Mouse (Mus musculus) kidney, embryonic 16.5 days (tissue): ENCODE measurements around the gene Git1. TPM values are rescaled to one million over a fixed set of nuclear protein-coding genes. Genes with fewer than 3 reads are reported as not detected.

Source experiments
- ATAC-seq: fragments of 200-750 bp; cut with Nextera tagmentation; 2 replicates; pipeline ENCODE4 v1.8.0; 2017; ENCODE audit warnings: moderate TSS enrichment; ENCODE audit not compliant: low FRiP score, low TSS enrichment
- H3K27ac ChIP-seq: fragments of 300-500 bp; sonication (generic); 2 replicates; pipeline ENCODE4 v1.5.1; 2014; ENCODE audit warnings: low read length
- H3K27me3 ChIP-seq: fragments of 300-500 bp; sonication (generic); 2 replicates; pipeline ENCODE4 v1.6.1; 2014; ENCODE audit warnings: low read length, control low read depth, mixed read lengths; ENCODE audit not compliant: insufficient read depth
- H3K36me3 ChIP-seq: fragments of 300-500 bp; sonication (generic); 2 replicates; pipeline ENCODE4 v1.6.1; 2014; ENCODE audit warnings: low read length, control low read depth, mixed read lengths; ENCODE audit not compliant: insufficient read depth
- H3K4me1 ChIP-seq: fragments of 300-500 bp; sonication (generic); 2 replicates; pipeline ENCODE4 v1.6.1; 2014; ENCODE audit warnings: low read length, control low read depth, mixed read lengths; ENCODE audit not compliant: insufficient read depth
- H3K4me2 ChIP-seq: fragments of 300-500 bp; sonication (generic); replicated peaks from 2 replicates; pipeline ENCODE4 v1.6.1; 2014; ENCODE audit warnings: low read depth, low read length
- H3K4me3 ChIP-seq: fragments of 300-500 bp; sonication (generic); 2 replicates; pipeline ENCODE4 v1.5.1; 2014; ENCODE audit warnings: mild to moderate bottlenecking, low read length
- H3K9ac ChIP-seq: fragments of 300-500 bp; sonication (generic); replicated peaks from 2 replicates; pipeline ENCODE4 v1.6.1; 2014; ENCODE audit warnings: low read length
- H3K9me3 ChIP-seq: fragments of 300-500 bp; sonication (generic); 2 replicates; pipeline ENCODE4 v1.6.1; 2016; ENCODE audit warnings: low read length, control low read depth
- WGBS: fragments of 180-500 bp; shearing (Covaris S2); extraction: QIAGEN DNeasy Blood & Tissue Kit; methylation state at CpG from one replicate; pipeline ENCODE4 v1.1.7; 2014; 5-methylcytosine and 5-hydroxymethylcytosine counted together
- polyA plus RNA-seq: library from polyadenylated mRNA; unstranded; fragments of >200 nt; fragmentation: Nextera tagmentation; extraction: Ambion mirVana; gene quantifications from 2 replicates; pipeline ENCODE4 v1.2.1, GENCODE M21; 2015

The Git1 gene
- polyA plus RNA-seq, 1 experiment from 2014 or later = 9.7 TPM

DNA sequence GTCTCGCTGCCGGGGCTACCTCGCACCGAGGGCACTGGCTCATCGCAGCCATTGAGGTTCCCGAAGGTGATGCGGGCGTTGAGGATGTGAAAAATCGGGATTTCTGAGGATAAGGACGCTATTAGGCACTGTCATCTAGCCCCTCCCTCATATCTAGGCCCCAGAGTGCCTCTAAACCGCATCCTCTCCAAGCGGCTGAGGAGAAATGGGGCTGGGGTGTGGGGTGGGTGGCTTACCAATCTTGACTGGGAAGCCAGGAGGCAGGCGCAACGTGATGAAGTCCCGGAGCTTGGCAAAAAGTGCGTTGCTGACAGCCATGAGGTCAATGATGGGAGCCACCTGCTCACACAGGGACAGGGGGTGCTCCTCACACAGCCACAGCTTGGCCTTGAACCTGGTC lies 20.6 kb upstream of the Git1 start:
- Histone ChIP-seq H3K27ac (no peak overlapping the region), H3K36me3 (peaks cover 23% of the 10 kb centered on the region), H3K4me1 (peaks cover under 1% of the 10 kb centered on the region; the same call in 1 of the 2 replicates), H3K4me3 (no peak overlapping the region), H3K9ac (no peak overlapping the region), H3K4me2 (no peak overlapping the region), H3K27me3 (0 out of 2 replicates have a peak, but pooled peaks cover 8% of the 10 kb centered on the region), H3K9me3 (no peaks in the 10 kb centered on the region)
- WGBS = 83% methylated on average over 16 of the region's 16 CpGs
- ATAC-seq = no peak

DNA sequence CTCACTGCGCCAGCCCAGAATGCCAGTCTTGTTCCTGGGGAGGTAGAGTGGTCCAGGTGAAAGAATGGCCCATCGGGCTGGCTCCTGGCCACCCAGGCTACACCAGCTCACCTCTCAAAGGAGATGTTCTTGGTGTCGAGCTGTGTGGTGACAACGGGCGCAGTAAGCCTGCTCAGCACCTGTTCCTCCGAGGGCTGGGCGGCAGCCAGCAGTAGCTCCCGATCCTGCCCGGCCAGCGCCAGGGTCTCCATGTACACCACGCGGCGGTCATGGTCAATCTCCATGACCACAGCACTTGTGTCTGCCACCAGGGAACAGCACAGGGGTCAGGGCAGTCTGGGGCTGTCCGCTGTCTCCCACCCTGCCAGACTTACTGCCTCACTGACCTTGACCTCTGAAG lies 17.1 kb upstream of the Git1 start:
- Histone ChIP-seq H3K27me3 (no peaks in the 10 kb centered on the region), H3K9ac (no peak overlapping the region), H3K9me3 (no peaks in the 10 kb centered on the region), H3K4me1 (no peaks in the 10 kb centered on the region), H3K27ac (peak overlapping the region; percentile 41; the same call in 1 of the 2 replicates), H3K36me3 (peaks cover 18% of the 10 kb centered on the region), H3K4me2 (no peak overlapping the region), H3K4me3 (no peak overlapping the region)
- no peak for ATAC-seq
- WGBS = 88% methylated on average over 14 of the region's 14 CpGs

DNA sequence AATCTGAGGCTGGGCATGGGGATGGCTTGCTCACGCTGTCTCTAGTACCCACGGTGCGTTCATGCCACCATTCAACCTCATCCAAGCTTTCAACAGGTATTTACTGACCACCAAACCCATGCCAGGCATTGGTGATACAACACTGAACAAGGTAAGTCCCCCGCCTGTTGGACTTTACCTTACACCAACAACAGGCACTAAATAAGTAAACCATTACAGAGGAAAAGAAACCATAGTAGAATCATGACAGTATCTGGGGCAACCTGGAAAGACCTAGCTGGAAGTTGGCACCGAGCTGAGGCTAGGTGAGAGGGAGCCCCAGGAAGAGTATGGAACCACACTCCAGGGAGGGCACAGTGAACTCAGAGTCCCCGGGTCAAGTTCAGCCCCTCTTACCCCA lies 16.5 kb upstream of the Git1 start:
- H3K36me3 ChIP-seq = peaks cover 12% of the 10 kb centered on the region
- H3K27ac ChIP-seq = peak overlapping the region; percentile 41
- H3K9me3 ChIP-seq = no peaks in the 10 kb centered on the region
- no peak overlapping the region for H3K4me2 ChIP-seq
- no peak overlapping the region for H3K9ac ChIP-seq
- no peaks in the 10 kb centered on the region for H3K27me3 ChIP-seq
- H3K4me3 ChIP-seq = no peak overlapping the region
- no peaks in the 10 kb centered on the region for H3K4me1 ChIP-seq
- peak; percentile 65; the same call in 1 of the 2 replicates for ATAC-seq
- WGBS = 89% methylated on average over 6 of the region's 6 CpGs

DNA sequence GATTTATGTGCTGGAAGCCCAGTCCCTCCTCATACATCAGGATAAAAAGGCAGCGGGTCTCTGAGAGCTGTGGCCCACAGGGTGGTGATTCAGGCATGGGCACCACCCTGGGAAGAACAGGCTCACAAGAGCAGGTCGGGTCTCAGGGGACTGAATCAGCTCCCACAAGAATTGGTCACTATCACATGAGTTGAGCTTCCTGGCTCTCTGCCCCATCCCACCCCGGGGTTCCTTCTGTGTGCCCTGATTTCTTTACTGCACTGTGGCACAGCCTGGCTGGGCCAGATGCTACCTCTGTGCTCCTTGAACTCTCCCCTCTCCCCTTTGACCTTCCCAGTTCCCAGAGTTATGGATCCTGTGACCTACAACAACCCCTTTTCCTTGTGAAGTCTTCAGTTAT lies 10.3 kb upstream of the Git1 start:
- H3K4me3 ChIP-seq = no peak overlapping the region
- H3K27ac ChIP-seq = no peak overlapping the region
- H3K9me3 ChIP-seq = no peaks in the 10 kb centered on the region
- no peak overlapping the region for H3K4me2 ChIP-seq
- no peaks in the 10 kb centered on the region for H3K27me3 ChIP-seq
- WGBS = 59% methylated on average over 3 of the region's 3 CpGs
- peaks cover 17% of the 10 kb centered on the region for H3K4me1 ChIP-seq
- H3K9ac ChIP-seq = no peak overlapping the region
- no peaks in the 10 kb centered on the region for H3K36me3 ChIP-seq
- ATAC-seq = no peak

DNA sequence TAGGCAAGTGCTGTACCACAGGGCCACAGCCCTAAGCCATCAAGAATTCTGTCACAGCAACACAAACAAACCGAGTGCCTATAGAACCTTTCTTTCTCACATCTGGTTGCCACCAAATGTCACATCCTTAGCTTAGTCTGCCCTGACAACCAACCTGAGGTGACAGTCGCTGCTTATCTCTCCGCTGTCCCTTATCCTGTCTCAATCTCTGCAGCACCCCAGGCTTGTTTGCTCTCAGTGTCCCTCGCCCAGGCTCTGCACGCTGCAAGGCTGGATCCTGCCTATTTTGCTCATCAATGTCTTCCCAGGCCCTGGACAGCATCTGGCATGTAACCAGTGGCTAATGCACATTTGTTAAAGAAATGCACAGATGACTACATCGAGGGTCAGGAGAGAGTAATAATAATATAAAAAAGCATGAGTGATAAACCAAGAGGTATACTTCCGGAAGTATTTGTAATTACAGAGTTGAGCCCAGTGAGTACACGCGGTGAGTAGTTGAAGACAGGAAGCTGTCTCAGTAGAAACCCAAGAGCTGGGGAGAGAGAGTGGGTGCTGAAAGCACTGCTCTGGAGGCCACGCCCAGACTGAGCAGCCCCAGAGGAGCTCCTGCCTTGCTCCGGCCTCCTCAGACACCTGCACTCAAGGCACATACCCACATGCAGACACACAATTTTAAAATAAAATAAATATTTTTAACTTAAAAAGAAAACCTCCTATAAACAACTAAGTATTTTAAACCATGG lies 9.7 kb upstream of the Git1 start:
- no peak for ATAC-seq
- WGBS = 60% methylated on average over 11 of the region's 11 CpGs
- peaks cover 23% of the 10 kb centered on the region for H3K4me1 ChIP-seq
- H3K9me3 ChIP-seq = no peaks in the 10 kb centered on the region
- no peaks in the 10 kb centered on the region for H3K36me3 ChIP-seq
- no peaks in the 10 kb centered on the region for H3K27me3 ChIP-seq
- H3K4me2 ChIP-seq = no peak overlapping the region
- no peak overlapping the region for H3K4me3 ChIP-seq
- no peak overlapping the region for H3K27ac ChIP-seq
- no peak overlapping the region for H3K9ac ChIP-seq

DNA sequence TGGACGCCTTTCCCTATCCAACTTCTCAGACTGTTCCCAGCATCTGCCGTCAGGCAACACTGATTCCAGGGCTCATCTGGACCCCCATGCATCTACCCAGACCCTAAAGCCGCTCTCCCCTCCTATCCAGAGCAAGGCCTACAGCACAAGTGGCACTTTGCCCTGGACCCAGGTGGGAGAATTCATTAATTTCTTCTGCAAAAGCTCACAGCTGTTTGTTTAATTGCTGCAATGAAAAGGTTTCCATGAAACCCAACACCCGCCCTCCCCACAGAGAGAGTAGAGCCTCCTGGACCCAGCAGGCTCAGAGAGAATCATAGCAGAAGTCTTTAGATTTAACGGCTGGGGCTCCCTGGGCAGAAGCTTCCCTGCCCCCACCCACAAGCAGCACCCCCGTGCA lies 8.1 kb upstream of the Git1 start:
- no peak for ATAC-seq
- peaks cover 32% of the 10 kb centered on the region for H3K4me1 ChIP-seq
- 0 out of 2 replicates have a peak overlapping the region, but pooled peaks have one; percentile 27 for H3K9ac ChIP-seq
- no peaks in the 10 kb centered on the region for H3K9me3 ChIP-seq
- H3K4me3 ChIP-seq = no peak overlapping the region
- no peaks in the 10 kb centered on the region for H3K36me3 ChIP-seq
- H3K27me3 ChIP-seq = no peaks in the 10 kb centered on the region
- 0 out of 2 replicates have a peak overlapping the region, but pooled peaks have one; percentile 3 for H3K27ac ChIP-seq
- WGBS = 38% methylated on average over 6 of the region's 6 CpGs
- no peak overlapping the region for H3K4me2 ChIP-seq

DNA sequence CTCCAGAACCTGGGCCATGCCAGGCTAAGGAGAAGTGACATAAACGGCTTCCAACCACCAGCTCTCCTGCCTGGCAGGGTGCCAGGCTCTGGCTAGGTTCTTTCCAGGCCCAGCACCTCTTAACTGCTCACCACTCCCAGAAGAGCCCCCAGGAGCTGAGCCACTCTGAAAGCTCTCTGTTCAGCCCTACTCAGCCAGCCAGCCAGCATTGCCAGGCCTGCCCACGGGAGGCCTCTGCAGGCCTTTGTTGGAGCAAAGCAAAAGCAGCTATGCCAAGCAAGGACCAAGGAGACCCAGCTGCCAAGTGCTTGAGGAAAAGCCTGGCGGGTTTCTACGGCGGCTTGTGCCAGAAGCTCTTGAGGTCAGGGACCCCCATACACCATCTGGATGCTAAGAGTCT lies 6.6 kb upstream of the Git1 start:
- H3K27ac ChIP-seq = no peak overlapping the region
- ATAC-seq = no peak
- no peaks in the 10 kb centered on the region for H3K36me3 ChIP-seq
- no peak overlapping the region for H3K9ac ChIP-seq
- peaks cover 47% of the 10 kb centered on the region for H3K4me1 ChIP-seq
- no peak overlapping the region for H3K4me2 ChIP-seq
- no peaks in the 10 kb centered on the region for H3K9me3 ChIP-seq
- WGBS = 71% methylated on average over 5 of the region's 5 CpGs
- H3K4me3 ChIP-seq = no peak overlapping the region
- H3K27me3 ChIP-seq = no peaks in the 10 kb centered on the region

DNA sequence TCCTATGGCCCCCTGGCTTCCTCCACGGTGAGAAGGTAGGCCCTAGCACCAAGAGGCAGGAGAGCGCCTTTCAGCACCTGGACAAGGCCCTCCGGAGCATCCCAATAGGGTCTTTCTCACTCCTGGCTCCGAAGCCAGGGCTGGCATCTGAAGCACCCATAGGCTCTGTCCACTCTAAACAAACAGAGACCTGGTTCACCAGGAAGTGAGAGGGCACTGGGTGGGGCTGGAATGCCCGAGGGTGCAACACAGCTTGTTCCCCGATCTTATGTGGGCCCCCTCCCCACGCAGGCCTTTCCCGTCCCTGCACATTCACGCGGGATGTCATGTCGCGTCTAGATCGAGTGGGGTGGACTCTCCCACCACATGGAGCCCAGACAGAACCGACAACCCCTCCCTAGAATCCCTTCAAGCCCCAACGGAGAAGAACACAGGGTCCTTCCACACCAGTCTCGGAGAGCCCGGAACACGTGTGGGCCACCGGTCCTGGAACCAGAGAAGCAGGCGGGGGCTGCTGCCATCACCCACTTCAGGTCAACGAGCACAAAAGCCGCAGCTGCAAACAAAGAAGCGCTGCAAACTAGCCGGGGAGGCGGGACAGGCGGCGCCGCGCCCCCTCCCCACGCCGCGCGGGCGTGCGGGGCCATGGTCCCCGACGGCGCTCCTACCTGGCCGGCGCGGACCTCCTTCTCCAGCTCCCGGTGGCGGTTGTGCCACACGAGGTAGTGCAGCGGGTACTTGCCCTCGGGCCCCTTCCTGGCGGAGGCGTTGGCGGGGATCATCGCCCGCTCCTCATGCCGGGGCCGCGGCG lies 4.4 kb upstream of the Git1 start:
- no peaks in the 10 kb centered on the region for H3K9me3 ChIP-seq
- H3K4me1 ChIP-seq = peaks cover 57% of the 10 kb centered on the region
- no peaks in the 10 kb centered on the region for H3K27me3 ChIP-seq
- no peak overlapping the region for H3K27ac ChIP-seq
- H3K4me2 ChIP-seq = peak overlapping the region; percentile 97
- ATAC-seq = no peak
- peak overlapping the region; percentile 86 for H3K9ac ChIP-seq
- H3K36me3 ChIP-seq = no peaks in the 10 kb centered on the region
- peak overlapping the region; percentile 91 for H3K4me3 ChIP-seq
- 3% methylated on average over 52 of the region's 55 CpGs for WGBS

DNA sequence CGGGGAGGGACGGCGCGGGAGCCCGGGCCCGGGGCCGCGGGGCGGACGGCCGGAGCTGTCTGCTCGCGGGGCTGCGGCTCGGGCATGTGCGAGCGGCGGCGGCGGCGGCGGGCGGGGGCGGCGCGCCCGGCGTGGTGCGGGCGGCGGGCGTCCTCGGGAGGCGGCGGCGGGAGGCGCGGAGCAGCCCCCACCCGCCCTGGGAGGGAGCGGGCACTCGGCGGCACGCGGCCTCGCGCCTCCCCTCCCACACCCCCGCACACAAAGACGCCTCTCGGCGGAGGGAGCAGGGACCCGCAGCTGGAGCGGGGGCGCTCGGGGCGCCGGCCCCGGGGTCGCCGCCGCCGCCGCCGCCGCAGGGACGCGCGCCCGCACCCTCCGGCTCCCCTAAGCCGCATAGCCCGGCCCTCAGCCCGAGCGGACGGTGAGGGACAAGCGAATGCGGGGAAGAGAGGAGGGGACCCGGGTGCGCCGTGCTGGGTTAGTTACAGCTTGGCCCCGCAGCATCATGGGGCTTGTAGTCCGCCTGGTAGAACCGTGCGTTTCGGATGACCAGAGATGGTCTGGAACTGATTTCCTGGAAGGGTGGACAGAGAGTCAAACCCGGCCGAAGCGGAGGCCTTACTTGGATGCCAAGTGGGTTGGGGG lies 3.6 kb upstream of the Git1 start, which contains the start of gene Ankrd13b:
Ankrd13b (minus strand) TSS at position 88 of the 645 bp plus-strand sequence.
- Histone ChIP-seq H3K4me3 (peak within 1 kb of the TSS; percentile 91), H3K4me2 (peak within 1 kb of the TSS; percentile 97), H3K9ac (peak within 1 kb of the TSS; percentile 86), H3K36me3 (no peaks in the 10 kb centered on the region), H3K4me1 (peaks cover 63% of the 10 kb centered on the region), H3K27ac (peak within 1 kb of the TSS; percentile 21; the same call in 1 of the 2 replicates), H3K9me3 (no peaks in the 10 kb centered on the region), H3K27me3 (no peaks in the 10 kb centered on the region)
- ATAC-seq = peak; percentile 60
- under 1% methylated on average over 42 of the region's 87 CpGs for WGBS
